Mouse (Mus musculus) CD4-positive, CD25-positive, alpha-beta regulatory T cell, adult 4 months (primary cell): ENCODE measurements around the gene Msrb1. TPM values are rescaled to one million over a fixed set of nuclear protein-coding genes. Genes with fewer than 3 reads are reported as not detected.
"Not testable (repeated sequence)": the region's sequence is repeated elsewhere in the genome, so short reads cannot be mapped to it uniquely, and the experiment has no call there.

ENCODE experiments used
- ATAC-seq: one replicate; pipeline ENCODE4 v1.8.0; 2017
- polyA plus RNA-seq, 2 experiments: library from polyadenylated mRNA; unstranded; fragments of 100-300 nt; shearing (Covaris generic); gene quantifications; one replicate each; pipeline ENCODE4 v1.2.1; 2017

The Msrb1 gene
- polyA plus RNA-seq, result 10 to 100 TPM; 29.3 to 30.1 TPM

- ATAC-seq, result peak; percentile 99
Observed at GRCm38 (mm10) chr17:24736330-24737051, at the start of gene Msrb1. Gene Msrb1, plus strand, starts transcription at chr17:24736642.

GRCm38 (mm10) chr17:24687146-24687595, 49.3 kb upstream of the Msrb1 start:
- peak; percentile 86 for ATAC-seq

- ATAC-seq, result peak; percentile 32
Observed at GRCm38 (mm10) chr17:24687599-24687998, 48.8 kb upstream of the Msrb1 start.

- no peak for ATAC-seq
Observed at GRCm38 (mm10) chr17:24689251-24690081, 47.0 kb upstream of the Msrb1 start, which contains the start of gene Syngr3. Gene Syngr3, minus strand, starts transcription at chr17:24689955.

- no peak for ATAC-seq
Observed at GRCm38 (mm10) chr17:24692385-24692784, 44.1 kb upstream of the Msrb1 start.

GRCm38 (mm10) chr17:24695326-24696010, 41.0 kb upstream of the Msrb1 start:
- ATAC-seq, result no peak

GRCm38 (mm10) chr17:24696011-24696697, 40.3 kb upstream of the Msrb1 start, which contains the start of the genes Gfer and Noxo1:
Gene Gfer, minus strand, starts transcription at chr17:24696156.
Gene Noxo1, plus strand, starts transcription at chr17:24696234.
- ATAC-seq, result peak; percentile 93

- no peak for ATAC-seq
Observed at GRCm38 (mm10) chr17:24697985-24698384, 38.5 kb upstream of the Msrb1 start.

GRCm38 (mm10) chr17:24698715-24699114, 37.7 kb upstream of the Msrb1 start:
- ATAC-seq, result no peak

GRCm38 (mm10) chr17:24699473-24699872, 37.0 kb upstream of the Msrb1 start:
- ATAC-seq, result no peak

- ATAC-seq, result no peak
Observed at GRCm38 (mm10) chr17:24701251-24701650, 35.2 kb upstream of the Msrb1 start.

GRCm38 (mm10) chr17:24705821-24706220, 30.6 kb upstream of the Msrb1 start:
- no peak for ATAC-seq

- ATAC-seq, result peak; percentile 79
Observed at GRCm38 (mm10) chr17:24706982-24707800, 29.3 kb upstream of the Msrb1 start, which contains the start of gene Tbl3. Gene Tbl3, minus strand, starts transcription at chr17:24707660.

GRCm38 (mm10) chr17:24707801-24708425, 28.5 kb upstream of the Msrb1 start:
- ATAC-seq, result peak; percentile 23

- ATAC-seq, result peak; percentile 74
Observed at GRCm38 (mm10) chr17:24708646-24709045, 27.8 kb upstream of the Msrb1 start.

GRCm38 (mm10) chr17:24715556-24715955, 20.9 kb upstream of the Msrb1 start:
- no peak for ATAC-seq

GRCm38 (mm10) chr17:24716166-24716682, 20.2 kb upstream of the Msrb1 start:
- ATAC-seq, result no peak

- no peak for ATAC-seq
Observed at GRCm38 (mm10) chr17:24717943-24718342, 18.5 kb upstream of the Msrb1 start, which contains the start of the genes Rnf151 and Rps2. Gene Rnf151, minus strand, starts transcription at chr17:24718063. Gene Rps2, plus strand, starts transcription at chr17:24718116.

GRCm38 (mm10) chr17:24718938-24719337, 17.5 kb upstream of the Msrb1 start:
- not testable (repeated sequence) for ATAC-seq
